Mouse (Mus musculus) liver, embryonic 14.5 days (tissue): ENCODE results near the gene Olfr1367. TPM values are rescaled to one million over a fixed set of nuclear protein-coding genes. Genes with fewer than 3 reads are reported as not detected.
"Not testable (repeated sequence)": the region's sequence is repeated elsewhere in the genome, so short reads cannot be mapped to it uniquely, and the experiment has no call there.

ENCODE experiments used
- ATAC-seq: fragments of 200-750 bp; cut with Nextera tagmentation; 2 replicates; pipeline ENCODE4 v1.8.0; 2017; ENCODE audit warnings: moderate number of reproducible peaks, mild to moderate bottlenecking, moderate library complexity; ENCODE audit not compliant: insufficient read depth
- DNase-seq, 3 experiments: peaks; one replicate each; pipeline ENCODE4 v3.0.0-alpha.2; 2012 to 2013; ENCODE audit warnings: low read depth in 3 of 3, low spot score in 3 of 3
- H3K27ac ChIP-seq: fragments of 300-500 bp; sonication (generic); 2 replicates; pipeline ENCODE4 v1.5.1; 2014; ENCODE audit warnings: moderate library complexity, mild to moderate bottlenecking, control low read depth, inconsistent platforms
- H3K27me3 ChIP-seq: fragments of 300-500 bp; sonication (generic); 2 replicates; pipeline ENCODE4 v1.6.1; 2014; ENCODE audit warnings: mild to moderate bottlenecking, low read length, moderate library complexity; ENCODE audit not compliant: control insufficient read depth, insufficient read depth
- H3K36me3 ChIP-seq: fragments of 300-500 bp; sonication (generic); replicated peaks from 2 replicates; pipeline ENCODE4 v1.6.1; 2014; ENCODE audit warnings: low read depth; ENCODE audit not compliant: control insufficient read depth, insufficient read depth
- H3K4me1 ChIP-seq, 2 experiments: fragments of 200-500 bp in 1 of 2; fragments of 300-500 bp in 1 of 2; sonication (generic) in 1 of 2; replicated peaks; 2 replicates each; pipeline ENCODE4 v1.6.1; 2012 to 2014; ENCODE audit warnings: antibody characterized with exemption in 1 of 2, inconsistent platforms in 1 of 2, low read length in 1 of 2; ENCODE audit not compliant: control insufficient read depth in 2 of 2, insufficient read depth in 2 of 2
- H3K4me2 ChIP-seq: fragments of 300-500 bp; sonication (generic); 2 replicates; pipeline ENCODE4 v1.6.1; 2014; ENCODE audit warnings: low read depth, mild to moderate bottlenecking, control low read depth, moderate library complexity
- H3K4me3 ChIP-seq, 2 experiments: fragments of 200-500 bp in 1 of 2; fragments of 300-500 bp in 1 of 2; sonication (generic) in 1 of 2; 2 replicates each; pipeline ENCODE4 v1.5.1; 2012 to 2014; ENCODE audit warnings: low read depth in 2 of 2, low read length in 2 of 2, mild to moderate bottlenecking in 2 of 2, control low read depth in 1 of 2, inconsistent platforms in 1 of 2, moderate library complexity in 1 of 2; ENCODE audit not compliant: insufficient read depth in 1 of 2
- H3K9ac ChIP-seq: fragments of 300-500 bp; sonication (generic); replicated peaks from 2 replicates; pipeline ENCODE4 v1.6.1; 2014; ENCODE audit warnings: mild to moderate bottlenecking, control low read depth, moderate library complexity
- H3K9me3 ChIP-seq: fragments of 300-500 bp; sonication (generic); 2 replicates; pipeline ENCODE4 v1.6.1; 2016; ENCODE audit warnings: low read length, mixed read lengths; ENCODE audit not compliant: control insufficient read depth
- CTCF ChIP-seq: IDR thresholded peaks from 2 replicates; pipeline ENCODE4 v1.5.1; 2016; ENCODE audit warnings: antibody characterized with exemption, low read depth, control low read depth
- EP300 ChIP-seq: IDR thresholded peaks from 2 replicates; pipeline ENCODE4 v1.6.1; 2016; ENCODE audit warnings: antibody characterized with exemption, low read depth
- WGBS: fragments of 180-500 bp; shearing (Covaris S2); extraction: QIAGEN DNeasy Blood & Tissue Kit; methylation state at CpG from one replicate; pipeline ENCODE4 v1.1.7; 2014; ENCODE audit not compliant: insufficient replicate concordance; 5-methylcytosine and 5-hydroxymethylcytosine counted together
- microRNA-seq: library from miRNA; unstranded; fragments of <30 nt; microRNA quantifications from one replicate; pipeline ENCODE4, GENCODE M21; 2016
- polyA plus RNA-seq, 2 experiments: library from polyadenylated mRNA; depleted of rRNA in 1 of 2; stranded (reverse) in 1 of 2; unstranded in 1 of 2; fragments of >200 nt; fragmentation: Nextera tagmentation in 1 of 2; extraction: Ambion mirVana in 1 of 2; gene quantifications; 2 replicates each; pipeline versions ENCODE4 v1.2.1 to v1.2.3; 2012 to 2014

Olfr1367 gene
- polyA plus RNA-seq, 2 experiments = not detected

DNA sequence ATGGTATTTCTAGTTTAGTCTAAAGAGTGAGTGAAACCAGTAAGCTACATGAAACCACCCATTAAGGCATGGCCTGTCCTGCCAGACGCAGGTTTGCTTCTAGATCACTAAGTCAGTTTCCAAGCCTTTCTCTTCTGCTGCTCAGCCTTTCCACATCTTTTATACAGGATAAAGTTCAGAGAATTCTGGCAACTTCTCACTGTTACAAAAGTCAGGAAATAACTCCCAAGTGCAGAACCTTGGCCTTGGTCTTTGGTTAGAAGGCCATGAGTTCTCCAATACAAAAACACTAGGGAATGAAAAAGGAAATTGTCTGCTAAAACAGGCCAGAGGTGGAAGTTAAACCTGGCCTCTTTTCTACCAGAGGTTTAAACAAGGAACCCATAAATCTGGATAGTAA, 48.5 kb downstream of the Olfr1367 start:
- ATAC-seq = no peak
- Histone ChIP-seq H3K9me3 (no peaks in the 10 kb centered on the region), H3K36me3 (peaks cover 44% of the 10 kb centered on the region), H3K4me2 (no peak overlapping the region), H3K4me3 (no peak overlapping the region), H3K27ac (no peak overlapping the region), H3K27me3 (no peaks in the 10 kb centered on the region), H3K4me1 (no peaks in the 10 kb centered on the region), H3K9ac (no peak overlapping the region)
- TF ChIP-seq CTCF (no peak), EP300 (no peak)
- no peak for DNase-seq
- WGBS = 87% methylated on average over 1 of the region's 1 CpGs

DNA sequence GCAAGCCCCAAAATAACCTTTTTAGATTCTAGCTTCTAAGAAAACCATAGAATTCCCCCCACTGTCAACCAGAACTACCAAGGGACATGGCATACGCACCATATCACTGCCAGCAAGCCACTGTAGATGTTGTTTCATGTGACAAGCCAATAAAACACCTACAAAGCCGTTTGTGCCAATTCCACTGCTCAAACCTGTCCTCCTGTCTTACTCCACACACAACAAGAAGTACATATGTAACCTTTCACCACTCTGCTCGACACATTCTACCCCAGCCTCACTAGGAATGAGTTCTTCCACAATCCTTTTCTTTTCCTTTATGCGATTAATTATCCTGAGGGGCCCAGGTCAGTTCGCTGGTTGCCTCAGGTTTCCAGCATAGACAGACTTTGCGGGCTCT, 48.9 kb downstream of the Olfr1367 start:
- no peak for DNase-seq
- Histone ChIP-seq H3K4me3 (no peak overlapping the region), H3K4me2 (no peak overlapping the region), H3K4me1 (no peaks in the 10 kb centered on the region), H3K9me3 (no peaks in the 10 kb centered on the region), H3K9ac (no peak overlapping the region), H3K27me3 (no peaks in the 10 kb centered on the region), H3K27ac (no peak overlapping the region), H3K36me3 (peaks cover 40% of the 10 kb centered on the region)
- ATAC-seq = no peak
- no peak for TF ChIP-seq CTCF
- no peak for TF ChIP-seq EP300
- 88% methylated on average over 6 of the region's 6 CpGs for WGBS

- ATAC-seq = 0 out of 2 replicates have a peak, but pooled peaks have one; percentile 18
- H3K4me1 ChIP-seq, H3K9me3 ChIP-seq, H3K4me2 ChIP-seq, H3K9ac ChIP-seq, H3K27ac ChIP-seq, H3K27me3 ChIP-seq, DNase-seq, H3K4me3 ChIP-seq: not testable (repeated sequence)
- 90% methylated on average over 18 of the region's 18 CpGs for WGBS
- peaks cover 37% of the 10 kb centered on the region for H3K36me3 ChIP-seq
Observed at GRCm38 (mm10) chr13:21396048-21396447, 49.3 kb downstream of the Olfr1367 start.

DNA sequence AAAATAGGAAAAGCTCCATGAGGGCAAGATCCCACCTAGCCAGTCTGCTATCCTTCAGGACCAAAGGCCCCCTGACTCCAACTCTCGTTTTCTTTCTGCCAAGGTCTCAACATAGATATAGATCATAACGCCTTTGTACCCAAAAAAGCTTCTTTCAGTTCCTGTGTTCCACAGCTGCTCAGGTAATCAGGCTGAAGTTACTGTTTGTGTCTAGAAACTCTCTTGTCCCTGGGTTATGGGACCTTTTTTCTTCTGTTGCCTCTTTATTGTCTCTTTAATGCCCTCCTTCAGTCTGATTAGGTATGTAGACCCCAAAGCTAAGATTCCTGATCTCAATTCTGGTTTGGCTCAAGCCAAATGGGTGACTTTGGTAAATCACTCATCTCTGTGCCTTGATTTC, 50.8 kb downstream of the Olfr1367 start:
- H3K9ac ChIP-seq = no peak overlapping the region
- ATAC-seq (no peak), DNase-seq (no peak)
- peaks cover 6% of the 10 kb centered on the region in 2 experiments; a peak in 3 of 4 replicates for H3K4me1 ChIP-seq
- H3K9me3 ChIP-seq = no peaks in the 10 kb centered on the region
- no peaks in the 10 kb centered on the region for H3K27me3 ChIP-seq
- WGBS = 69% methylated on average over 2 of the region's 2 CpGs
- peaks cover 25% of the 10 kb centered on the region for H3K36me3 ChIP-seq
- H3K27ac ChIP-seq = no peak overlapping the region
- H3K4me3 ChIP-seq = no peak overlapping the region
- TF ChIP-seq CTCF = no peak
- H3K4me2 ChIP-seq = no peak overlapping the region

Small RNAs within 50 kb of the gene (microRNA-seq; reads per million reads assigned to microRNA genes)
- gene Mir6942 = not detected

Other genes with a start within 250 kb of the Olfr1367 start
- not detected in 2 replicates for gene Olfr1369-ps1, start 235.4 kb upstream of the Olfr1367 start, polyA plus RNA-seq (2012; rRNA removed)
- 0.03 TPM in 1 of 2 replicates, not detected in the other for gene Olfr1369-ps1, start 235.4 kb upstream of the Olfr1367 start, polyA plus RNA-seq (2014; fragmentation: Nextera tagmentation; extraction: Ambion mirVana)
- gene Olfr263, start 217.3 kb upstream of the Olfr1367 start, polyA plus RNA-seq (2012; rRNA removed) = not detected in 2 replicates
- not detected in 2 replicates for gene Olfr263, start 217.3 kb upstream of the Olfr1367 start, polyA plus RNA-seq (2014; fragmentation: Nextera tagmentation; extraction: Ambion mirVana)
- not detected in 2 replicates for gene Olfr1368, start 201.0 kb upstream of the Olfr1367 start, polyA plus RNA-seq (2012; rRNA removed)
- gene Olfr1368, start 201.0 kb upstream of the Olfr1367 start, polyA plus RNA-seq (2014; fragmentation: Nextera tagmentation; extraction: Ambion mirVana) = not detected in 2 replicates
- gene Trim27, start 167.5 kb upstream of the Olfr1367 start, polyA plus RNA-seq (2012; rRNA removed) = 28.0 and 36.9 TPM in 2 replicates
- 50.9 and 56.1 TPM in 2 replicates for gene Trim27, start 167.5 kb upstream of the Olfr1367 start, polyA plus RNA-seq (2014; fragmentation: Nextera tagmentation; extraction: Ambion mirVana)
- not detected in 2 replicates for gene Gpx5, start 54.2 kb upstream of the Olfr1367 start, polyA plus RNA-seq (2012; rRNA removed)
- gene Gpx5, start 54.2 kb upstream of the Olfr1367 start, polyA plus RNA-seq (2014; fragmentation: Nextera tagmentation; extraction: Ambion mirVana) = not detected in 2 replicates
- 0.02 TPM in 1 of 2 replicates, not detected in the other for gene Gpx6, start 34.8 kb upstream of the Olfr1367 start, polyA plus RNA-seq (2012; rRNA removed)
- gene Gpx6, start 34.8 kb upstream of the Olfr1367 start, polyA plus RNA-seq (2014; fragmentation: Nextera tagmentation; extraction: Ambion mirVana) = not detected in 2 replicates
- gene Zscan12, start 15.9 kb downstream of the Olfr1367 start, polyA plus RNA-seq (2012; rRNA removed) = 1.2 and 2.5 TPM in 2 replicates
- 2.9 and 4.0 TPM in 2 replicates for gene Zscan12, start 15.9 kb downstream of the Olfr1367 start, polyA plus RNA-seq (2014; fragmentation: Nextera tagmentation; extraction: Ambion mirVana)
- gene Zkscan3, start 55.8 kb downstream of the Olfr1367 start, polyA plus RNA-seq (2012; rRNA removed) = 18.6 and 24.5 TPM in 2 replicates
- gene Zkscan3, start 55.8 kb downstream of the Olfr1367 start, polyA plus RNA-seq (2014; fragmentation: Nextera tagmentation; extraction: Ambion mirVana) = 23.0 and 25.6 TPM in 2 replicates
- 0.94 and 1.3 TPM in 2 replicates for gene Pgbd1, start 94.1 kb downstream of the Olfr1367 start, polyA plus RNA-seq (2012; rRNA removed)
- gene Pgbd1, start 94.1 kb downstream of the Olfr1367 start, polyA plus RNA-seq (2014; fragmentation: Nextera tagmentation; extraction: Ambion mirVana) = 1.2 and 2.0 TPM in 2 replicates
- 7.0 and 9.5 TPM in 2 replicates for gene Zscan26, start 106.8 kb downstream of the Olfr1367 start, polyA plus RNA-seq (2012; rRNA removed)
- gene Zscan26, start 106.8 kb downstream of the Olfr1367 start, polyA plus RNA-seq (2014; fragmentation: Nextera tagmentation; extraction: Ambion mirVana) = 4.2 and 4.6 TPM in 2 replicates
- 0.19 and 0.25 TPM in 2 replicates for gene Nkapl, start 121.6 kb downstream of the Olfr1367 start, polyA plus RNA-seq (2012; rRNA removed)
- 0.40 and 0.65 TPM in 2 replicates for gene Nkapl, start 121.6 kb downstream of the Olfr1367 start, polyA plus RNA-seq (2014; fragmentation: Nextera tagmentation; extraction: Ambion mirVana)
- gene Zkscan4, start 132.0 kb downstream of the Olfr1367 start, polyA plus RNA-seq (2012; rRNA removed) = 0.16 and 0.21 TPM in 2 replicates
- 0.19 and 0.30 TPM in 2 replicates for gene Zkscan4, start 132.0 kb downstream of the Olfr1367 start, polyA plus RNA-seq (2014; fragmentation: Nextera tagmentation; extraction: Ambion mirVana)
- not detected in 2 replicates for gene Gm10065, start 132.5 kb downstream of the Olfr1367 start, polyA plus RNA-seq (2012; rRNA removed)
- gene Gm10065, start 132.5 kb downstream of the Olfr1367 start, polyA plus RNA-seq (2014; fragmentation: Nextera tagmentation; extraction: Ambion mirVana) = not detected in 2 replicates
- gene AK157302, start 148.3 kb downstream of the Olfr1367 start, polyA plus RNA-seq (2012; rRNA removed) = 0.15 and 0.66 TPM in 2 replicates
- gene AK157302, start 148.3 kb downstream of the Olfr1367 start, polyA plus RNA-seq (2014; fragmentation: Nextera tagmentation; extraction: Ambion mirVana) = 0.94 and 1.1 TPM in 2 replicates
- gene Gm11273, start 154.5 kb downstream of the Olfr1367 start, polyA plus RNA-seq (2012; rRNA removed) = 5.7 and 26.8 TPM in 2 replicates
- gene Gm11273, start 154.5 kb downstream of the Olfr1367 start, polyA plus RNA-seq (2014; fragmentation: Nextera tagmentation; extraction: Ambion mirVana) = 5.5 and 6.9 TPM in 2 replicates
- 2.0 and 2.1 TPM in 2 replicates for gene Zkscan8, start 184.2 kb downstream of the Olfr1367 start, polyA plus RNA-seq (2012; rRNA removed)
- gene Zkscan8, start 184.2 kb downstream of the Olfr1367 start, polyA plus RNA-seq (2014; fragmentation: Nextera tagmentation; extraction: Ambion mirVana) = 1.4 and 1.9 TPM in 2 replicates
- gene Olfr1366, start 195.9 kb downstream of the Olfr1367 start, polyA plus RNA-seq (2012; rRNA removed) = not detected in 2 replicates
- gene Olfr1366, start 195.9 kb downstream of the Olfr1367 start, polyA plus RNA-seq (2014; fragmentation: Nextera tagmentation; extraction: Ambion mirVana) = not detected in 2 replicates
- gene Olfr1535, start 213.0 kb downstream of the Olfr1367 start, polyA plus RNA-seq (2012; rRNA removed) = not detected in 2 replicates
- not detected in 2 replicates for gene Olfr1535, start 213.0 kb downstream of the Olfr1367 start, polyA plus RNA-seq (2014; fragmentation: Nextera tagmentation; extraction: Ambion mirVana)
- gene Olfr1364, start 234.8 kb downstream of the Olfr1367 start, polyA plus RNA-seq (2012; rRNA removed) = not detected in 2 replicates
- not detected in 2 replicates for gene Olfr1364, start 234.8 kb downstream of the Olfr1367 start, polyA plus RNA-seq (2014; fragmentation: Nextera tagmentation; extraction: Ambion mirVana)